8 mouse cellular contexts compared by ENCODE assay signal in genomic region chr1:89455421-89456091, GRCm38 (mm10). TPM values are rescaled to one million over a fixed set of nuclear protein-coding genes. Genes with fewer than 3 reads are reported as not detected.
DNase-seq lines count a peak whose midpoint lies in the region; ATAC-seq and TF ChIP-seq lines count a peak whose summit lies in the region.

No protein-coding gene starts in this region.

- peaks cover 31% of the 10 kb centered on the region for H3K27me3 ChIP-seq in liver, embryonic 16.5 days (ENCODE audit: control insufficient read depth, insufficient read depth, low read depth, low read length)

- peak overlapping the region; percentile 80 for H3K4me2 ChIP-seq in liver, embryonic 16.5 days (ENCODE audit: low read depth, low read length)

- no peak for TF ChIP-seq POLR2A in olfactory bulb, adult 2 months (IDR thresholded peaks at IDR 0.05; ENCODE audit: insufficient read depth, low read depth, low read length)

- under 1% methylated on average over 51 of the region's 51 CpGs for WGBS in liver, embryonic 16.5 days (ENCODE audit: insufficient replicate concordance)
- WGBS in olfactory bulb, adult 2 months: under 1% methylated on average over 51 of the region's 51 CpGs

- H3K4me3 ChIP-seq in liver, embryonic 16.5 days (ENCODE audit: low read depth, low read length): peak overlapping the region; percentile 66
- peak overlapping the region; percentile 98 for H3K4me3 ChIP-seq in olfactory bulb, adult 2 months (ENCODE audit: insufficient read depth, low read depth, low read length)

- peak; percentile 79 for DNase-seq in 3134 (ENCODE audit: extremely low read depth, insufficient read length, low spot score)
- DNase-seq in Muller cell, postnatal 12 days (ENCODE audit: inconsistent ontology term): peak; percentile 68
- peak; percentile 53 for DNase-seq in embryo, embryonic 10 days (ENCODE audit: low spot score)
- peak; percentile 66 for DNase-seq in kidney, postnatal 10 days

- H3K36me3 ChIP-seq in liver, embryonic 16.5 days (ENCODE audit: control insufficient read depth, insufficient read depth): no peaks in the 10 kb centered on the region; the same call in 1 of the 2 replicates

- peak overlapping the region; percentile 61 for H3K9ac ChIP-seq in liver, embryonic 16.5 days (ENCODE audit: low read depth, low read length)

- TF ChIP-seq CTCF in olfactory bulb, adult 2 months (IDR thresholded peaks at IDR 0.05; ENCODE audit: insufficient read depth, low read depth, low read length): no peak

- H3K4me1 ChIP-seq in liver, embryonic 16.5 days (ENCODE audit: control insufficient read depth, low read depth, low read length): peaks cover 4% of the 10 kb centered on the region
- peaks cover 35% of the 10 kb centered on the region for H3K4me1 ChIP-seq in olfactory bulb, adult 2 months (ENCODE audit: control insufficient read depth, insufficient read depth, low read length)

- no peak overlapping the region for H3K27ac ChIP-seq in liver, embryonic 16.5 days (ENCODE audit: low read length)
- H3K27ac ChIP-seq in olfactory bulb, adult 2 months (ENCODE audit: insufficient read depth, low read depth, low read length): no peak overlapping the region

- ATAC-seq in granulocyte monocyte progenitor cell, adult 5-6 weeks (replicated peaks; ENCODE audit: poor library complexity, severe bottlenecking): 0 out of 2 replicates have a peak, but pooled peaks have one; percentile 16
- no peak for ATAC-seq in liver, embryonic 16.5 days (ENCODE audit: low read depth)
- ATAC-seq in CD4-positive, CD25-positive, alpha-beta regulatory T cell, adult 4 months: no peak

- no peaks in the 10 kb centered on the region for H3K9me3 ChIP-seq in liver, embryonic 16.5 days (replicated peaks; ENCODE audit: control insufficient read depth, low read length)

RNA-seq across cellular contexts. Expression of gene Agap1, which starts 0.9 kb away (rescaled TPM):
- 9.6 and 16.0 TPM in 2 replicates for total RNA-seq in granulocyte monocyte progenitor cell, adult 5-6 weeks (2014; fragmentation: Nextera tagmentation)
- total RNA-seq in granulocyte monocyte progenitor cell, adult 5-6 weeks (2017): 5.3 and 8.0 TPM in 2 replicates
- polyA plus RNA-seq in liver, embryonic 16.5 days (2015; fragmentation: Nextera tagmentation; extraction: Ambion mirVana): 0.85 and 1.1 TPM in 2 replicates
- polyA plus RNA-seq in olfactory bulb, adult 2 months (2012; ENCODE audit: insufficient read depth, insufficient read length, low replicate concordance, missing spikeins): 30.0 TPM in 1 of 2 replicates, not detected in the other
- under 1 TPM in 1 of 2 experiments, not detected in 1; 0.20 TPM for polyA plus RNA-seq in CD4-positive, CD25-positive, alpha-beta regulatory T cell, adult 4 months (2017; shearing (Covaris generic))

Comparison
In these comparisons a context has a peak if more than half of its experiments do, and no peak if none do; other contexts are left out.
1. RNA of gene Agap1, which starts 0.9 kb away (polyA plus RNA-seq): 30.0 TPM in olfactory bulb, adult 2 months; 0.85 to 1.1 TPM in liver, embryonic 16.5 days and 0.20 TPM in CD4-positive, CD25-positive, alpha-beta regulatory T cell, adult 4 months; every median in the first group is over 10 times any median in the second.
2. Peak in every context shown above with its lines, with median percentiles within 50 percentile points of each other: DNase-seq.